Mouse (Mus musculus) T-helper 17 cell (primary cell): ENCODE results near the gene Irak4.

Source experiments
- in situ Hi-C, 2 experiments: fragments of 300-600 bp; cut with MboI, MseI; formaldehyde crosslinking; loops; 1 replicate in 1 of 2; 2 replicates in 1 of 2; pipeline ENCODE4 v1.15.1; 2025; ENCODE audit warnings: high pct_unique_total_duplicates in 2 of 2

The Irak4 gene

DNA sequence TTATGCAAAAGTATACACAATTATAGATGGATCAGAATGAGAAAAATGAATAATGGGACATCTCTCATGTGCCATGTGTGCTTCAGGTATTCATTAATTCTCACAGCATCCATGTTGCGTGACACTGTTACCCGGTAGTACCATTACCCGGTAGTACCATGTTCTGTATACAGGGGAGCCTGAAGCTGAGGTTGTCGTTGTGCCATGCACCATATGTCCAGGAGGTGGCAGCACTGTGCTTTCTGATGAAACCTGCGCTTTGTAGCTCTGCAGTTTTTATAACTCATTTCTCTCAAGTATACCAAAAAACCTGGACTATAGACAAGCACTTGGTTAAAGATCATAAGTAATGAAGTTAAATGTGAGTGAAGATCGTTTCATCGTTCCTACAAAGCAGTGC lies 14.0 kb downstream of the Irak4 start:
- in situ Hi-C loops, result loop anchor here (5.0 to 25.0 kb wide), 6 partner anchors 40 to 1730 kb away; partner anchors contain the start of genes Ano6 (in 1 of the 2) and Arid2 (in 1 of the 2)

DNA sequence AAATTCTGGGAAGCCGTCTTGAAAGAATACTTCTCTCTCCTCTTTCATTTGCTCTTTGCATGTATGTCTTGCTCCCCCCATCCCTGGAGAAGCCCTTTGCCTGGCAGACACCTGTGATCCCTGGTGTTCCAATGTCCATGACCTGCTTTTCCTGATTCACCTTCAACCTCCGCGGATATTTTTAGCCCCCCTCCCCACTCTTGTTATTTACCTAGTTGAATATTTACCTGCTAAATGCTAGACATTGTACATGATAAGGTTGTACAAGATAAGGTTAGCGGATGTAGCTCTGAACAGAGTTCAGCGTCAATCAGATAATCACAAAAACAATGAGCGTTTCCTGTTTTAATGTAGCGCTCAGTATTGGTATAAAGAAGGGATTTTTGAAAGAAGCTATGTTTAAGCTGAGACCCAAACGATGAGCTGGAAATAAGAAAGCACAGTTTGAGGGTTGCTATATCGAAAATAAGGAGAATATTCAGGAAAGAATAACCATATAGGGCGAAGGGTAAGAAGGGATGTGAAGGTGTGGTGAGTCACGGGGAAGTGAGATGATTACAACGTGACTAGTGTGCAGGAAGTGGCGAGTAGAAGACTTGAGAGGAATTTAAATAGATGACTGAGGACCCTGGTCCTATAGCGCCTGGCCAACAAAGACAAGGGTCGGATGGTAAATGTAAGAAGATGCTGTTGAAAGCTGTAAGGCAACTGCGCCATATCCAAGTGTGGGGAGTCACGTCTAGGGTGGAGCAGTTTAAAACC lies 15.6 kb downstream of the Irak4 start:
- in situ Hi-C loops, result loop anchor here (5.0 to 25.0 kb wide), 6 partner anchors 38 to 1728 kb away; partner anchors contain the start of genes Ano6 (in 1 of the 2) and Arid2 (in 1 of the 2)

DNA sequence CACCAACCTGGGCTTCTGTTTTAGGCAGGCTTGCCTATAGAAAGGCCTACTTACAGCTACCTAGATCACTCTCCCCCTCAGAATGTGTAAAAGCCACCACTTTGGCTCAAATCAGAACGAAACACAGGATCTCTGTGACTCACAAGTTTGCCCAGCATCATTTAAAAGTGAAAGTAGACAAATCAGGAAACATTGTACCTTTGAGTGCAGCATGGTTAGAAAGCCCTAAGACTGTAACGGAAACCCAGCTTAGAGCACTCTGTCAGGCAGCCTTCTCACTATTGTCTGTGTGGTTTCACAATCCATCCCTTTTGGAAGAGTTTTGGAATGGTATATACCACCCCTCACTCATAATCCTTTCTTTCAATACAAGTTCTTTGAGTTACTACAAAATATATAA lies 21.5 kb downstream of the Irak4 start:
- in situ Hi-C loops, result loop anchor here (10.0 to 25.0 kb wide), 4 partner anchors 1222 to 1730 kb away; partner anchors contain the start of genes Ano6 (in 1 of the 2) and Arid2 (in 1 of the 2)

DNA sequence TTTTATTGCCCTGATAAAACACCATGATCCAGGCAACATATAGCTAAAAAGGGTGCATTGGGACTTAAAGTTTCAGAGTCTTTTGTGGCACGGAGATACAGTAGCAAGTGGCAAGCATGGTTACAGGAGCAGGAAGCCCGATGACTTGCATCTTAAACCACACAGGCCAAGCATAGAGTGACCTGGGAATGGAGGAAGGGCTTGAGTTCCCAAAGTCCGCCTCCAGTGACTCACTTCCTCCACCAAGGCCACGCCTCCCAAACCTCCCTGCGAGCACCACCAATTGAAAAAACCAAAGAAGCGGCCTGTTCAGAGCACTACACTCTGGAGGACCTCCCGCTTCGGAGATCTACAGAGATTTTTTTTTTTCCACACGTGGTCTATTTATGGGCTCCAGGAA lies 22.4 kb downstream of the Irak4 start:
- in situ Hi-C loops, result loop anchor here (10.0 to 25.0 kb wide), 4 partner anchors 1221 to 1729 kb away; partner anchors contain the start of genes Ano6 (in 1 of the 2) and Arid2 (in 1 of the 2)

DNA sequence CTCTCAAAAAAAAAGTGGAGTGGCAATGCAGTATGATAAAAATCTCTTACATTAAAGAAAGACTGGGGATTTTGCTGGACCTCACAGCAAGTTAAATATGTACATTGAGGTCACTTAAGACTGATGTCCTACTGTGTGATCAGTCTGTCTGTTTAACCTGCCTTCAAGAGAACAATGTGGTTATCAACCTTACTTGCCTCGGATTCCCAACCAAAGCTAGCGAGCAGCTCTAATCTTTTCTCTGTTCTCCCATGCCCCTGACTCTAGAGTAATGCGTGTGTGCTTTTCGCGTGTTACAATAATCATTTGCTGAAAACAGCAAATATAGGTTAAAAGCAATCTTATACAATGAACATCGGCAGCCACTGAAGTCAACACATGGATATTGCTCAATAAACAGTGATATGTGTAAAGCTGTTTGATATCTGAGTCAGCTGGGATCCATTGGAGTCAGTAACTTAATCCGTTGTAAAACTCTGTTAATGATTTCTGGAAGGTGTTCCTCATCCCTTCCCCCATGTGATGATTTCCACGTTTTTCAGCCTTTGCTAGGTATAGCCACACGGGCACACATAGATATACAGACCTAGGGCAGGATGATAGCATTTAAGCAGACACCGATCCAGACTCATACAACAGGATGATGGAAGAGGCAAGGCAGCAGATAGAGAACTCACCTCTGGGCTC lies 25.2 kb downstream of the Irak4 start:
- in situ Hi-C loops, result loop anchor here (10.0 to 25.0 kb wide), 4 partner anchors 1219 to 1726 kb away; partner anchors contain the start of genes Ano6 (in 1 of the 2) and Arid2 (in 1 of the 2)

DNA sequence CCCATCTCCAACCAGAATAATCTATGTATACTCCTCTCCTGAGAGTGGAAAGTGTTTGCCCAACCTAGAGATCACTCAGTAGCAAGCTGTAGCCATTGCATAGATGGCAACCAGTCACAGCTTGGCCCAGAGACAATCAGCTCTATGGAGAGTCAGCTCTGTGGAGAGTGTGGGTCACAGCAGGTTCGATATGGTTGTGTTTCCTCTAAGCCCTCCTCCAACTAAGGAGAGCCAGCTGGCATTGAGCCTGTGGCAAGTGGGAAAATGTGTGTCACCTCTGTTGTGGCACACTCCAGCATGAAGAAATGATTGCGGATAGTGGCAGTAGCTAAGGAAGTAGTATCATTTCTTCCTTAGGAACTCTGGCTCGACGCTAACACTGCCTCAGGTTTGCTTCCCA lies 28.1 kb downstream of the Irak4 start:
- in situ Hi-C loops, result loop anchor here (10.0 to 25.0 kb wide), 4 partner anchors 1216 to 1716 kb away; partner anchors contain the start of genes Ano6 (in 1 of the 2) and Arid2 (in 1 of the 2)

DNA sequence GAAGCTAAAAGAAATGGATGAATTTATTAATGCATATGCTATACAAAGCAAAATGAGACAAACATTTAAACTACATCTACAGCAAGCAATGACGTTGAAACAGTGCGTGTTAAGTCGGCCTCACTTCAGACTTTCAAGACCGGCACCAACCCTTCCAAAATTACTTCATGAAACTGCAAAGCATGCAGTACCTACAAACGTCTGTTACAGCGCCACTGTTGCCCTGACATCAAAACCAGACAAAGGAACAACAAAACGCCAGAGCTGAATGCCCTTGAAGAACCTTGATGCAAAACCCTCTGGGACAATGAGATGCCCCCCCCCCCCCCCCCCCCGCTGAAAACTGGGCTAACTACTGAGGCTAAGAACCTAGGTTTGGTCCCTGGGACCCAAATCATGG lies 29.3 kb downstream of the Irak4 start:
- in situ Hi-C loops, result loop anchor here (10.0 to 25.0 kb wide), 4 partner anchors 1215 to 1715 kb away; partner anchors contain the start of genes Ano6 (in 1 of the 2) and Arid2 (in 1 of the 2)

DNA sequence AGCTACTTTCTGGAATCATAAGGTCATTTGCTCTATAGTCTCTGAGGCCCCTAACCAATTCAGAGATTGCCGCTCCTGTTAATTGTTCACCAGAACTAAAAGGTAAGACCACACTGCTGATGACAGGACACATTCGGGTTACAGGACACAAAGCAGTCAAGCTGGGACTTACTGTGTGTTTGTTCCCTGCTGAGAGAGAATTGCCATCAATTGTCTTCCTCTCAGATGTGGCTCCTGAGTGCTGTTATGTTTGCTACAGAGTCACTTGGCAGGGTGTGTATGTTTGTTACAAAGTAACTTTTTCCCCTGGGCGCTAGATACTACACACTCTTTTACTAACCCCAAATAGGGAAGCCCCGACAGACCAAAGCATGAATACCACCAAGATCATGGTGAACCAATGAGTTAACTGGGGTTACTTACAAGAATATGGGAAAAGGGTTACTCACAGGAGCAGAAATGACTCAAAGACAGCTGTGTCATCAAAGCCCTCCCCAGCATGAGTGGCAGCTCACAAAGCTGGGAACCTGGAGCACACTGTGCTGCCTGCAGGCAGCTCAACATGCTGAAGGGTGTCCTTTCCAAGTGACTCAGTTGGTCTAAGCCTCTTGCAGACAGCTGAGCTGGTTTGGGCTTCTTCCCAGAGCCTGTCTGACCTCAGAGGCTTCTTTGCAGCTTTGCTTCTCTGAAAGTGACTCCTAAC lies 31.3 kb downstream of the Irak4 start:
- in situ Hi-C loops, result loop anchor here (10.0 to 25.0 kb wide), 4 partner anchors 1213 to 1713 kb away; partner anchors contain the start of genes Ano6 (in 1 of the 2) and Arid2 (in 1 of the 2)

DNA sequence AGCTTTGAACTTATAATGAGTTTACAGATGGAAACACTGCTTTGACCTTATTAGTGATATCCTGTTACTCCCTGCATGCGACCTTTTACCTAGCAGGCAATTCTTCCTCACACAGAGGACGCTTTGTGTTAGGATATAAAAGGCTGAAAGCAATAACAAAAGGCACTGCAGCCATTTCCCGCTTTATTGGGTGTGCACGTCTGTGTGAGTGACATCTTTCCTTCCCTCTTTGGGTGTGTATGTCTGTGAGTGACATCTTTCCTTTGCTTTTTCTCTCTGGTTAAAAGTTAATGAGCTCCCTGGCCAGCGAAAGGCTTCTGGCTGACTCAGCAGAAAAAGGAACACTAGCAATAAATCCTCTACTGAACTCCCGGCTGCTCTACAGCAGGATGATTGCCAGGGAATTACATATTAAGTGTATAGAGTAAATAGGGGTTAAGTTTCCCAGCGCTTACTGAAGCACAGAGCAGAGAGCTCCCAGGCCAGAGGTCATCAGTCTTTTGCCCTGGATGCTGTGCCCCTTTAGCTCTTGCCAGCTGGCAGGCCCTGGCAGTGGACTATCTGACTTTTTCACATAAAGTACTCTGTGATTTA lies 38.7 kb downstream of the Irak4 start:
- in situ Hi-C loops, result no loop called here

DNA sequence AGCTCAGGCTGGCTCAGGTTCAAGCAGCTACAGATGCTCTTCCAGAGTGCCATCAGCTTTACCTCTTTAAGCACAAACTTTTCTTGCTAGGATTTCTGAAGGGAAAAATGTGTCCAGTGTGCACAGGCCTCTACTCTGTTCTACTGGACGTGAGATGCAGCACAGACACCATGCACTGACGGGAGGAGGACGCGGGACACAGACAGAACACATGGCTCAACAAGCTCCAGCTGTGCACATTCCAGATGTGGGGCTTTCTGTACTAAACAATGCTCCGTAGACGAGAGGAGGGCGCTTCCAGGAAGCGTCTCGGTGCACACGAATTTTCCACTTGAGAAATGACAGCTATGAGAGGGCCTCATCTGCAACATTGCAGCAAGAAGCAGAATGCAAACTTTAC lies 39.7 kb downstream of the Irak4 start:
- in situ Hi-C loops, result no loop called here

DNA sequence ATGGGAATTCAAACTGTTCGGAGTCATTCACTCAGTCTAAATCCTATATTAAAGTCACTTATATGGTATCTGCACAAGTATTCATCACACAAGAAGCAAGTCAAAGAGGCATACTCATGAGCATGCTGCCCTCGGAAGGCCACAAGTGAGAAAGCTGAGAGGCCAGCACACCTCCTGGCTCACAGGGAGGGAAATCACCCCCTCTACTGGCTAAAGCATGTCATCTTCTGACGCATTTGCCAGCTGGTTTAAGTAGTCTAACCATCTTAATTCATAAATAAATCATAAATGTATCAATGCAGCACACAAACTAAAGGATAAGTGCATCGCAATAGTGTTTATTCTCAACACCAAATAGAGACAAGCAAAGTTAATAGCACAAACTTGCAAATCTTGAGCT lies 41.3 kb downstream of the Irak4 start:
- in situ Hi-C loops, result no loop called here

DNA sequence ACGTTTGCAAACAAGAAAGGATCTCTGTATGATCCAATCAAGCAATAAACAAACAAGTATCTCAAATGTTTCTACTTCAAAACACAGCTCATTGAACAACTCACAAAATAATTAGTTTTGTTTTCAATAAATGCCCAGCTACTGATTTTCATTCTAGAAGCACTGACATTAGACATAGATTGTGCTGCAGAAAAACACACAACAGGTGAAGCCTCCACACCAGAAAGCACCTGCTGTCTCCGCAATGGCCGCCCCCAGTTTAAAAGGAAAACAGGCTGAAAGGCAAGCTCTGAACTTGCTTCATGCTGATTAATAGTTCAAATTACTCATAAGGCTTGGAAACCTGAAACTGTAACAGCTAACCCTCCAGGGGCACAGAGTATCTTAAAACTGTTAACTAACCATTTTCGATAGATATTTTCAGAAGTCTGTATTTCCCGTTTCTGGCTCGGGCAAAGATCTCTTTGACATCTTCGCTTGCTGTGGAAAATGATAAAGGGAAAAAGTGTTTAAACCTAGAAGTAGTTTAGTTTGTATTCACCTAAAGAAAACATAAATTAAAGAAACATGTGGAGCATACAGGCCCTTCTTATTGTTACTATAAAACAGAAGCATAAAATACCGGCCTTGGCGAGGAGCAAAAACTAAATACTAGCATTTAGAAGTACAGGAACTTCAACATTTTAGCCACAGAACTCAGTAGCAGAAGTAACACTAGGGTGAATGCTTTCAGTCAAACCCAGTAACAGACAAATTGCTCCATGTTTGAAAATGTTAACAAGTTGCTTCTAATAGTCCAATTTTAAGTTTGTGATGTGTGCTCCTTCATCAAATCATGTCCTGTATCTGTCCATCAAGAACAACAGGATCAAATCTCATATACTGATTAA lies 44.6 kb downstream of the Irak4 start:
- in situ Hi-C loops, result no loop called here

DNA sequence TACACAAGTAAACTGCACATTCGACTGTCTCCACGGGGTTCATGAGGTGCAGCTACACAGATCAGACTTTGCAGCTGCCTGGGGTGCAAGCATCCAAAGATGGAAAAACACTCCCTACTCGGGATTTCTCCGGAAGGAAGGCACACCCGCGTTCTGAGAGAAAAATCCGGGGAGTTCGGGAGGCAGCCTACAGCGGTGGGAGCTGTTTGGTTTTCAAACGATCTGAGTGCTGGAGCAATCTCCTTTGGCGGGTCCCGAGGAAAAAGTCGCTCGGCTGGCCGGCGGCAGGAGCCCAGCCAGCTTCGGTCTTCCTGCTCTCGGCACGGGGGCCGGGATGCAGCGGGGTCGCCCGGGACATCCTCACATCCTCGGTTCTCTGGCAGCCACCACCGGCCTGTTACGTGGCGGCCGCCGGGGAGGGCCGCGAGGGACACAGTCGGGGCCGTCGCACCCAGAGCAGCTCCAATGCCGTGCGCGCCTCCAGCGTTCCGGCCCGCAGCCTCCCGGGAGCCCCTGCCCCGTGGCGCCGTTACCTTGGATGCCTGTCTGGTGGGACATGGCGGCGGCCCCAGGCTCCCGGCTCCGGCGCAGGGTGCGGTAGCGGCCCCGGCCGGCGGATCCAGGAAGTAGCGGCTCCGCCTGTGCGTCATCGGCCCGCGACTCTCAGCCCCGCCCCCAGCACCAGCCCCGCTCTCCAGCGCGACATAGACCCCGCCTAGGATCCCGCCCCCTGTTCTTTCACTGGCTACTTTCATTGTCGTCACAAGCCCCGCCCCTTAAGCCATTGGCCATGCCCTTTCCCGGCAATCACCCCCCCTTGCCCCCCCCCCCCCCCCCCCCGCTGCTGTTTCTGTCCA lies 46.0 kb downstream of the Irak4 start, which contains the start of gene Twf1:
Gene Twf1 (minus strand): TSS at position 671 of the 857 bp plus-strand sequence.
- in situ Hi-C loops, result no loop called here

DNA sequence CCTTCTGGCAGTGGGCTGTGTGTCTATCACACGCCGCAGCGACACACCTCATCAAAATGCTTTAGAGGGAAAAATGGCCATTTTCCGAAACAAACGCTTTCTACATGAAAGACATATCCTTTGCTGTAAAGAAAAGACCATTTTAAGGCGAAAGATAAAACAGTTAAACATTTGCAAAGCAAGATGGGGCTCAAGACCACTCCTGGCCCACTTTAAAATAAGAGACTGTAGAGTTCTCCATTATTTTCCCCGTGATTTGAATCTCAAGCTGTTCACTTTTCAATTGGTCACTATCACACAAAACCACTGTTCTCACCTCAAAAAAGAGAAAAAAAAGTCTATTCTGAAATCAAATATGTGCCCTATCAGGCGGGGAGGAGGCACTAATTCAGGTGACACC lies 46.6 kb downstream of the Irak4 start:
- in situ Hi-C loops, result no loop called here

DNA sequence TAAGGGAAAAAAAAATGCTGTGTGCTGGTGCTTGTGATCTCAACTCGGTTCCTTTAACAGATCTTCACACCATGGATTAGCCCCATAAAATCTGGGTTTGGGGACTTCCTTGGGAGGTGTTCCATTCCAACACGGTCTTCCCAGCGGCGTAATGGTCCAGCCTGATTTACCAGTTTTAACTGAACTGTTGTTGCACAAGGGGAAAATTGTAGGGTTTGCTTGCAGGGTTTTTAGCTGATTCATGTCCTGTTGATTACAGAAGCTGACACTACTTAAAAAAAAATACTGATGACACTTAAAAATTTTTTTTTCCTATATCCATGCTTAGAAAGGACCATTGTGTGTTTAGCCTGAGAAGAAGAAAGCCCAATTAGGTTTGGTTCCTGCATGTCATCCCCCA lies 47.9 kb downstream of the Irak4 start:
- in situ Hi-C loops, result no loop called here

DNA sequence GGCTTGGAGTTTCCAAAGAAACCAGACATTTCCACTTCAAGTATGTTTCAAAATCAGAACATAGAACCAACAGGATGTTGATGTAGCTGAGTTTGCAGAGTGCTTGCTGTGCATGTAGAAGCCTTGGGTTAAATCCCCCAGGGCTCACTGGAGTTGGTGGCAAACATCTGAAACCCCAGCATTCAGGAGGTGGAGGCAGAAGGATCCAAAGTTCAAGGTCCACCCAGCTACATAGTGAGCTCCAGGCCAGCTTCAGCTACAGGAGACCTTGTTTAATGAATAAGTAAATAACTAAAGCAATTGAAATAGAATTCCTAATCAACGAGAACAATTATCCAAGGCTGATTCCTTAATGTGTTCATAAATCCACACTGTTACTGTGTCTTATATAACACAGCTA lies 50.1 kb downstream of the Irak4 start:
- in situ Hi-C loops, result no loop called here

DNA sequence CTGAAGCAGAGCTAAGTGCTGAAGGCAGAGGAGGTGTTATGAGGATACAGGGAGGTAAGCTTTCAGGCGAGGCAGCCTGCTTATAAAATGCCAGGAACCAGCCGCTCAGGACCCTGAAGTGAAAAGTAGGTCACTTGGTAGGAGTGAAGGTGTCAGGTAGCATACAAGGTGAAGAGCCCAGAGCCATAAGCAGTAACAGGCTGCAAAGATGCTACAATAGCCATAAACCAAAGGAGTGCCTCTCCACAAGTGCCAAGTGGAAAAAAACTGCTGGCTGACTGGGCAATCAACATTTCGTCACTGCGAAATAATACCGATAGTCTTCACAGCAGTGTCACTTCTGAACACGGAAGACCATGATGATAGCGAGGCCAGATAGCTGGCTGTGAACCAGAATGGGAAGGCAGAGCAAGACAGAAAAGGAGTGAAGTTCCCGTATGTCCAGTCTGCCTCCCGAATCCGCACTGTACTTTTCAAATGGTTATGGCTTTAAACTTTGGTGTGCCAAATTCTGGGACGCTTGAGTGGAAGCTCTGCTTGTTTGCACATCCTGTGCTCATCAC lies 56.8 kb downstream of the Irak4 start:
- in situ Hi-C loops, result loop anchor here in 1 of 2 experiments (5.0 kb wide), 1 partner anchor 53 kb away; no protein-coding TSS in a partner anchor

DNA sequence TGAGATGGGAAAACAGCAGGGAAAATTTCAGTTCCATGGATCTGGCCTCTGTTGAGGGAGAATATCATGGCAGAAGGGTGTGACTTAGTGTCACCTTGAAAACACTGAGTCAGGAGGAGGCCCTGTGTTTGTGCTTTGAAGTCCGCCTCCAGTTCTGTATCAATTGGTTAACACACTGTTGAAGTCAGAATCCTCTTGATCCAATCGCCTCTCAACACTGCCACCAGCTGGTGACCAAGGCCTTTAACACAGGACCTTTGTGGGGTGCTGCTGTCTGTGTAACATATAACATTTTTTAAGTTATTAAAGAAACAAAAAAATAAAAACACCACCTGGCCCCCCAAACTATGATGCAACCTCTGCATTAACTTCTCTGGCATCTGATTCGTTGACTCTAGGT lies 57.9 kb downstream of the Irak4 start:
- in situ Hi-C loops, result loop anchor here in 1 of 2 experiments (5.0 kb wide), 1 partner anchor 54 kb away; no protein-coding TSS in a partner anchor
